Mouse (Mus musculus): ENCODE results near the gene Epb41l3.

GRCm38 (mm10) chr17:69143017-69143416 lies 67.5 kb downstream of the Epb41l3 start:
- TF ChIP-seq CTCF (IDR thresholded peaks at IDR 0.05; ENCODE audit: control insufficient read depth, insufficient read depth, insufficient read length), result no peak
- TF ChIP-seq CEBPB (IDR thresholded peaks at IDR 0.05; ENCODE audit: low read depth), result no peak
- TF ChIP-seq MAX (IDR thresholded peaks at IDR 0.05), result no peak
- no peak for TF ChIP-seq MYOD1 (IDR thresholded peaks at IDR 0.05; ENCODE audit: control insufficient read depth, insufficient read length, low read depth)

Measured in C2C12 (cell line).